Mouse (Mus musculus): ENCODE data around the gene Fhod1. TPM values are rescaled to one million over a fixed set of nuclear protein-coding genes. Genes with fewer than 3 reads are reported as not detected.
"Not testable (repeated sequence)": the region's sequence is repeated elsewhere in the genome, so short reads cannot be mapped to it uniquely, and the experiment has no call there.

The Fhod1 gene
- polyA plus RNA-seq, 1 experiment from 2014 or later, result 0.79 TPM

GRCm38 (mm10) chr8:105303396-105303795 lies 44.4 kb downstream of the Fhod1 start:
- H3K4me2 ChIP-seq, result no peak overlapping the region
- H3K27me3 ChIP-seq (replicated peaks), result no peaks in the 10 kb centered on the region
- ATAC-seq (ENCODE audit: low FRiP score), result no peak
- H3K36me3 ChIP-seq, result peaks cover 74% of the 10 kb centered on the region
- H3K4me3 ChIP-seq (replicated peaks), result no peak overlapping the region
- WGBS, result 88% methylated on average over 8 of the region's 8 CpGs
- H3K9ac ChIP-seq (replicated peaks), result no peak overlapping the region
- H3K27ac ChIP-seq (replicated peaks), result no peak overlapping the region
- peaks cover 34% of the 10 kb centered on the region for H3K4me1 ChIP-seq
- H3K9me3 ChIP-seq (replicated peaks), result no peaks in the 10 kb centered on the region

GRCm38 (mm10) chr8:105299962-105300361 lies 47.8 kb downstream of the Fhod1 start:
- peaks cover 52% of the 10 kb centered on the region for H3K36me3 ChIP-seq
- H3K9me3 ChIP-seq (replicated peaks), result no peaks in the 10 kb centered on the region
- H3K9ac ChIP-seq (replicated peaks), result no peak overlapping the region
- H3K4me1 ChIP-seq, result peaks cover 33% of the 10 kb centered on the region
- H3K4me3 ChIP-seq (replicated peaks), result no peak overlapping the region
- H3K4me2 ChIP-seq, result no peak overlapping the region
- no peak for ATAC-seq (ENCODE audit: low FRiP score)
- H3K27ac ChIP-seq (replicated peaks), result no peak overlapping the region
- WGBS, result 97% methylated on average over 8 of the region's 8 CpGs
- H3K27me3 ChIP-seq (replicated peaks), result no peaks in the 10 kb centered on the region; the same call in 1 of the 2 replicates

- Histone ChIP-seq H3K9ac (replicated peaks) (peak overlapping the region; percentile 82), H3K9me3 (replicated peaks) (no peaks in the 10 kb centered on the region), H3K27me3 (replicated peaks) (no peaks in the 10 kb centered on the region; the same call in 1 of the 2 replicates), H3K4me3 (replicated peaks) (peak overlapping the region; percentile 75), H3K36me3 (peaks cover 44% of the 10 kb centered on the region), H3K4me1 (peaks cover 26% of the 10 kb centered on the region), H3K4me2 (peak overlapping the region; percentile 90), H3K27ac (replicated peaks) (peak overlapping the region; percentile 61; the same call in 1 of the 2 replicates)
- WGBS, result 67% methylated on average over 18 of the region's 18 CpGs
- ATAC-seq (ENCODE audit: low FRiP score), result 0 out of 2 replicates have a peak, but pooled peaks have one; percentile 2
These were observed 49.2 kb downstream of the Fhod1 start for GRCm38 (mm10) chr8:105298351-105299252.

DNA sequence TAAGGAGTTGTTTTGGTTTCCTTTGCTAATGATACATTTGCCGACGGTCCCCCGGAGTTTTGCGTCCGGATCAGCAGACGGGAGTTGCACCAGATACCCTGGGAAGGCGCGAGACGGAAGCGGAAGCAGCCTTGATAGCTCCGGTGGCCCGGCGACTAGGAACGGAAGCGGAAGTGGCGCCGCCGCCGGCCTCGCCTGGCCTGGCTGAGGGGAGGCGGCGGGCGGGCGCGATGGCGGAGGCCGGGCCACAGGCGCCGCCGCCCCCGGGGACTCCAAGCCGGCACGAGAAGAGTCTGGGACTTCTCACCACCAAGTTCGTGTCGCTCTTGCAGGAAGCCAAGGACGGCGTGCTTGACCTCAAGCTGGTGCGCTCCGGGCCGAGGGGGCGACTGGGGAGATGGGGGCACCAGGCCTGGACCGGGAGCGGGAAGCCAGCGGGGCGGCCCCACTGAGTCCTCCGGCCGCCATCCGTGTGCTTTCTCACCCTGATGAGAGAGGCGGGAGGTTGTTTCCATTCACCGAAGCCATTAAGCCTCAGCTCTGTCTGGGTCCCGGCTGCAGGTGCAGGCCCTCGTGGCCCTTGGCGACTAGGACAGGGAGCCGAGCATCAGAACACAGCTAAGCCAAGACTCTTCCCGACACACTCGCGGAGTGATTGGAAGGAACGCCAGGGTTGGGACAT lies 50.1 kb downstream of the Fhod1 start, which contains the start of gene E2f4:
Gene E2f4 (plus strand): TSS at position 153 of the 682 bp plus-strand sequence.
- WGBS, result under 1% methylated on average over 57 of the region's 58 CpGs
- peaks cover 26% of the 10 kb centered on the region for H3K4me1 ChIP-seq

GRCm38 (mm10) chr8:105295895-105296573 lies 51.7 kb downstream of the Fhod1 start, which contains the start of gene Exoc3l:
Gene Exoc3l, minus strand, starts transcription at chr8:105296101.
- no peak for ATAC-seq (ENCODE audit: low FRiP score)

More for the DNA sequence above, 50.1 kb downstream of the Fhod1 start, which contains the start of gene E2f4:
- Histone ChIP-seq H3K36me3 (peaks cover 37% of the 10 kb centered on the region), H3K9me3 (replicated peaks) (no peaks in the 10 kb centered on the region), H3K9ac (replicated peaks) (peak within 1 kb of the TSS; percentile 82), H3K27me3 (replicated peaks) (no peaks in the 10 kb centered on the region; the same call in 1 of the 2 replicates), H3K4me2 (peak within 1 kb of the TSS; percentile 90), H3K27ac (replicated peaks) (peak within 1 kb of the TSS; percentile 71), H3K4me3 (replicated peaks) (peak within 1 kb of the TSS; percentile 75)
- ATAC-seq (ENCODE audit: low FRiP score), result peak; percentile 89

DNA sequence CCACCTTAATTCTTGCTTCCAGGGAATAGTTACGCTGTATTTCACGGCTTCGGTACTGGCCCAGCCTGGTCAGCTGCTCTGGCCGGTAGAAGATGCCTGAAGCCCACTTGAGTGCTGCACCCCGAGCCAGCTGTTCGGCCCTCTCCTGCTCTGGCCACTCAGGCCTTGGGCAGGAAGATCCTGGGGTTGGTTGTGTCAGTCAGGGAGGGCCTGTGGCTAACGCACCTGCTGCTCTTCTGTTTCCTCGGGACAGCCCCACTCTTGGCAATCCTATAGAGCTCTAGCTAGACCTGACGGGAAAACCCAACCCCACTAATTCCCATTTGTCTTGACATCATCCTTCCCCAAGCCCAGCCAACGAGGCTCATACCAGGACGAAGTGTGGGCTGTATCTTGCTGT lies 52.5 kb downstream of the Fhod1 start:
- Histone ChIP-seq H3K4me2 (peak overlapping the region; percentile 17; the same call in 1 of the 2 replicates), H3K36me3 (peaks cover 14% of the 10 kb centered on the region), H3K9ac (replicated peaks) (no peak overlapping the region), H3K27me3 (replicated peaks) (no peaks in the 10 kb centered on the region; the same call in 1 of the 2 replicates), H3K4me1 (peaks cover 34% of the 10 kb centered on the region), H3K27ac (replicated peaks) (no peak overlapping the region), H3K4me3 (replicated peaks) (0 out of 2 replicates have a peak overlapping the region, but pooled peaks have one; percentile 3), H3K9me3 (replicated peaks) (no peaks in the 10 kb centered on the region)
- ATAC-seq (ENCODE audit: low FRiP score), result no peak
- WGBS, result 73% methylated on average over 11 of the region's 11 CpGs

More at GRCm38 (mm10) chr8:105295895-105296573, 51.7 kb downstream of the Fhod1 start, which contains the start of gene Exoc3l:
- Histone ChIP-seq H3K4me1 (peaks cover 26% of the 10 kb centered on the region), H3K36me3 (peaks cover 22% of the 10 kb centered on the region), H3K4me2 (peak within 1 kb of the TSS; percentile 90), H3K9ac (replicated peaks) (peak within 1 kb of the TSS; percentile 33), H3K4me3 (replicated peaks) (peak within 1 kb of the TSS; percentile 75), H3K27ac (replicated peaks) (peak within 1 kb of the TSS; percentile 71; the same call in 1 of the 2 replicates), H3K27me3 (replicated peaks) (no peaks in the 10 kb centered on the region; the same call in 1 of the 2 replicates), H3K9me3 (replicated peaks) (no peaks in the 10 kb centered on the region)
- WGBS, result 68% methylated on average over 11 of the region's 11 CpGs

DNA sequence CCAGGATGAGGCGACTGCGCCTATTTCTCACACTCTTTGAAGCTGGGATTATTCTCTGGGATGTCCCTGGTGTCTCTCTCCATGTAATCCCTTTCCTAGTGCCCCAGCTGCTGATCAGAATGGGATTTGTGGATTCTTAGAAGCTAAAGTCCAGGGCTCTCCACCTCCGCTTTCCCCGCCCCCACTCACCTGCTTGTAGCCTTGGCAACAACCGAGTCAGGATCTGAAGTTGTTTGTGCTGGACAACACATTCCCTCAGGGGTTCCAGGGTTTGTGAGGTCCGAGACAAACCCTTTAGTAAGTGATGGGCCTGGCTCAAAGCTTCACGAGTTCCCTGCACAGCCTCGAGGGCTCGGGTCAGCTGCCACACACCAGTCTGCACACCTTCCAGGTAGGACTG lies 53.0 kb downstream of the Fhod1 start:
- Histone ChIP-seq H3K4me1 (peaks cover 37% of the 10 kb centered on the region), H3K9me3 (replicated peaks) (no peaks in the 10 kb centered on the region), H3K36me3 (peaks cover 10% of the 10 kb centered on the region), H3K4me2 (peak overlapping the region; percentile 17; the same call in 1 of the 2 replicates), H3K27ac (replicated peaks) (no peak overlapping the region), H3K9ac (replicated peaks) (no peak overlapping the region), H3K4me3 (replicated peaks) (no peak overlapping the region), H3K27me3 (replicated peaks) (no peaks in the 10 kb centered on the region; the same call in 1 of the 2 replicates)
- WGBS, result 74% methylated on average over 9 of the region's 9 CpGs
- no peak for ATAC-seq (ENCODE audit: low FRiP score)

- no peaks in the 10 kb centered on the region for H3K9me3 ChIP-seq (replicated peaks)
- ATAC-seq (ENCODE audit: low FRiP score), result no peak
- no peak overlapping the region for H3K27ac ChIP-seq (replicated peaks)
- no peak overlapping the region for H3K9ac ChIP-seq (replicated peaks)
- H3K4me3 ChIP-seq (replicated peaks), result no peak overlapping the region
- WGBS, result 62% methylated on average over 19 of the region's 19 CpGs
- H3K36me3 ChIP-seq, result no peaks in the 10 kb centered on the region
- no peak overlapping the region for H3K4me2 ChIP-seq
- peaks cover 33% of the 10 kb centered on the region for H3K4me1 ChIP-seq
- H3K27me3 ChIP-seq (replicated peaks), result no peaks in the 10 kb centered on the region; the same call in 1 of the 2 replicates
These were observed 54.3 kb downstream of the Fhod1 start for GRCm38 (mm10) chr8:105293405-105293804.

DNA sequence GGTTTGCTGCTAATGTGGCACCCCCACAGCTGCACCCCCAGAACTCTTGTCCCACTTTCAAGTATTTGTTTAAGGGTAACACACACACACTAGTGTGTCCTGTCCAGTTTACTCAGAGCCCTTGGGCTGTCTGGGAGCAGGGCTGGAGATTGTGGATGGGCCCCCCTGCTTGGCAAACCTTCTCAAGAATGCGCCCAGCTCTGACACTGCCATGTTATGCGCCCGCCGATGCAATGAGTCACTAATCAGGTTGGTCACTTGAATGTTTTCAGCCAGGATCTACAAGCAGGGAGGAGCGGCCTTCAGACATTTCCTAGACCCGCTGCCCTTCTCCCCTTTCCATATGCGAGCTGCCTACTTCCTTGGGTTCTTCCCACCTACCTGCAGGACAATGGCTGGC lies 55.3 kb downstream of the Fhod1 start:
- no peak overlapping the region for H3K27ac ChIP-seq (replicated peaks)
- no peaks in the 10 kb centered on the region; the same call in 1 of the 2 replicates for H3K27me3 ChIP-seq (replicated peaks)
- ATAC-seq (ENCODE audit: low FRiP score), result no peak
- H3K36me3 ChIP-seq, result no peaks in the 10 kb centered on the region
- no peak overlapping the region for H3K4me3 ChIP-seq (replicated peaks)
- no peak overlapping the region for H3K4me2 ChIP-seq
- peaks cover 37% of the 10 kb centered on the region for H3K4me1 ChIP-seq
- no peak overlapping the region for H3K9ac ChIP-seq (replicated peaks)
- no peaks in the 10 kb centered on the region for H3K9me3 ChIP-seq (replicated peaks)
- 84% methylated on average over 7 of the region's 7 CpGs for WGBS

GRCm38 (mm10) chr8:105291802-105292201 lies 56.0 kb downstream of the Fhod1 start:
- not testable (repeated sequence) for H3K4me2 ChIP-seq; H3K27ac ChIP-seq (replicated peaks); H3K9ac ChIP-seq (replicated peaks); H3K9me3 ChIP-seq (replicated peaks); H3K27me3 ChIP-seq (replicated peaks); ATAC-seq (ENCODE audit: low FRiP score); H3K4me3 ChIP-seq (replicated peaks); H3K36me3 ChIP-seq
- 70% methylated on average over 3 of the region's 3 CpGs for WGBS
- peaks cover 38% of the 10 kb centered on the region for H3K4me1 ChIP-seq

- not testable (repeated sequence) for H3K4me3 ChIP-seq (replicated peaks); ATAC-seq (ENCODE audit: low FRiP score); H3K9me3 ChIP-seq (replicated peaks); H3K36me3 ChIP-seq; H3K27me3 ChIP-seq (replicated peaks); H3K27ac ChIP-seq (replicated peaks); H3K9ac ChIP-seq (replicated peaks)
- Histone ChIP-seq H3K4me2 (0 out of 2 replicates have a peak overlapping the region, but pooled peaks have one; percentile 77), H3K4me1 (peaks cover 41% of the 10 kb centered on the region)
- 90% methylated on average over 8 of the region's 8 CpGs for WGBS
These were observed 56.4 kb downstream of the Fhod1 start for GRCm38 (mm10) chr8:105291364-105291763.
